Mouse (Mus musculus) C2C12 (cell line): Measurements from ENCODE around the gene Tab2. TPM values are rescaled to one million over a fixed set of nuclear protein-coding genes. Genes with fewer than 3 reads are reported as not detected.
"Not testable (repeated sequence)": the region's sequence is repeated elsewhere in the genome, so short reads cannot be mapped to it uniquely, and the experiment has no call there.

Experiments
- H3K27me3 ChIP-seq: one replicate; pipeline ENCODE4 v1.6.1; 2011; ENCODE audit not compliant: control insufficient read depth, insufficient read depth, insufficient read length
- H3K36me3 ChIP-seq: one replicate; pipeline ENCODE4 v1.6.1; 2011; ENCODE audit not compliant: control insufficient read depth, insufficient read depth
- H3K4me3 ChIP-seq: one replicate; pipeline ENCODE4 v1.5.1; 2011; ENCODE audit warnings: mild to moderate bottlenecking, control low read depth; ENCODE audit not compliant: poor library complexity, insufficient read depth, severe bottlenecking
- H3K79me2 ChIP-seq: one replicate; pipeline ENCODE4 v1.6.1; 2011; ENCODE audit not compliant: control insufficient read depth, insufficient read depth
- H3K79me3 ChIP-seq: one replicate; pipeline ENCODE4 v1.6.1; 2011; ENCODE audit warnings: low read depth, control low read depth
- H3ac ChIP-seq: one replicate; pipeline ENCODE3; 2011; ENCODE audit warnings: low read depth; ENCODE audit not compliant: control insufficient read depth, insufficient read length
- CEBPB ChIP-seq: IDR thresholded peaks from one replicate; pipeline ENCODE4 v1.6.1; 2011; ENCODE audit warnings: low read depth, mild to moderate bottlenecking, control low read depth, moderate library complexity
- CTCF ChIP-seq: IDR thresholded peaks from one replicate; pipeline ENCODE4 v1.5.1; 2011; ENCODE audit not compliant: control insufficient read depth, insufficient read depth, insufficient read length
- FOSL1 ChIP-seq: IDR thresholded peaks from one replicate; pipeline ENCODE4 v1.8.0; 2011; ENCODE audit warnings: mild to moderate bottlenecking, low read length; ENCODE audit not compliant: poor library complexity, insufficient read depth, severe bottlenecking
- MAX ChIP-seq: IDR thresholded peaks from one replicate; pipeline ENCODE4 v1.6.1; 2011; ENCODE audit warnings: mild to moderate bottlenecking, control low read depth
- MYOD1 ChIP-seq: IDR thresholded peaks from one replicate; pipeline ENCODE4 v1.6.1; 2011; ENCODE audit warnings: low read depth; ENCODE audit not compliant: control insufficient read depth, insufficient read length
- MYOG ChIP-seq: IDR thresholded peaks from one replicate; pipeline ENCODE4 v1.6.1; 2011; ENCODE audit not compliant: control insufficient read depth, insufficient read length; ENCODE audit errors: extremely low read depth
- USF1 ChIP-seq: IDR thresholded peaks from one replicate; pipeline ENCODE4 v1.6.1; 2011; ENCODE audit warnings: low read depth, mild to moderate bottlenecking, control low read depth, moderate library complexity
- polyA plus RNA-seq: library from polyadenylated mRNA; unstranded; fragments of >200 nt; fragmentation: generic; extraction: Trizol; gene quantifications from one replicate; pipeline ENCODE4 v1.2.1, GENCODE M21; 2012; ENCODE audit warnings: missing spikeins

The Tab2 gene
- polyA plus RNA-seq, 1 experiment, result 19.1 TPM

DNA sequence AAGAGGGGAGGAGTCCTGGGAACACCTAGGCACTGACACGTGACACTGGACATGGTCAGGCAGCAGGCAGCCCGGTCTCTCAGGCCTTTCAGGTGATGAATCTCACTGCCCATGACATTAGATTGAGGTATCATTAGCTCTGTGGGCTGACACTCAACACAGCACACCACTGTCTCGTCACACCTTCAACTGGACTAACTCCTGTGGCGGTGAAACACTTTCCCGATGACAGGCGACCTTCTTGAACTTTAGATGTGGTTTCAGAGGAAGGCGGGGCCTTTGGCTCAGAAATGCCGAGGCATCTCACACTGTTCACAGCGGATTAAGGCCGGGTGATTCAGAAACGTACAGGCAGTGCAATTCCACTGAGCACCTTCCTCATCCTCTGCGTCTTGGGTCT lies 48.9 kb downstream of the Tab2 start:
- no peak for TF ChIP-seq MYOD1
- TF ChIP-seq MYOG, result no peak
- TF ChIP-seq CTCF, result no peak
- Histone ChIP-seq H3K79me2 (peaks cover 15% of the 10 kb centered on the region), H3K27me3 (no peaks in the 10 kb centered on the region), H3ac (no peak overlapping the region), H3K36me3 (peaks cover 69% of the 10 kb centered on the region), H3K79me3 (peaks cover 2% of the 10 kb centered on the region), H3K4me3 (no peak overlapping the region)

DNA sequence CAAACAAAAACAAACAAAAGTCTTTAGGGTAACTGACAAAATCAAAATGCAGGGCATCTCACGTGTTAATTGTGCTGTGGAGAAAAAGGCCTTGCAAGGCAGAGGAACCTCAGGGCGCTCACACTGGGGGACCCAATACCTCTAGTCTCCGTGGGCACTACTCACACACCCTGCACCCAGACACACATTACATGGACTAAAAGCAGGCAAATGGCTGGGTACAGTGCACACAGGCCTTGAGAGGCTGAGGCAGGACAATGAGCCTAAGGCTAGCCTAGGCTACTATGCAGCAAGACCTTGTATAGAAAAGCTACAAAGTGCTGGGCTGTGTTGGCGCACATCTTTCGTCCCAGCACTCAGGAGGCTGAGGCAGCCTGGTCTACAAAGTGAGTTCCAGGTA lies 51.9 kb downstream of the Tab2 start:
- Histone ChIP-seq H3K36me3 (peaks cover 43% of the 10 kb centered on the region), H3K79me3 (no peaks in the 10 kb centered on the region), H3K4me3 (no peak overlapping the region), H3ac (no peak overlapping the region), H3K79me2 (no peaks in the 10 kb centered on the region), H3K27me3 (no peaks in the 10 kb centered on the region)
- TF ChIP-seq CEBPB (no peak), MYOD1 (no peak), USF1 (no peak), MYOG (no peak), FOSL1 (no peak), CTCF (no peak)

GRCm38 (mm10) chr10:7900719-7901627 lies 55.1 kb downstream of the Tab2 start:
- no peaks in the 10 kb centered on the region for H3K27me3 ChIP-seq
- H3K79me2 ChIP-seq, result no peaks in the 10 kb centered on the region
- H3K4me3 ChIP-seq, result no peak overlapping the region
- no peaks in the 10 kb centered on the region for H3K79me3 ChIP-seq
- no peak overlapping the region for H3ac ChIP-seq
- H3K36me3 ChIP-seq, result peaks cover 17% of the 10 kb centered on the region
- TF ChIP-seq FOSL1, result no peak
- no peak for TF ChIP-seq MAX
- no peak for TF ChIP-seq CTCF
- no peak for TF ChIP-seq USF1
- TF ChIP-seq CEBPB, result no peak
- no peak for TF ChIP-seq MYOD1
- no peak for TF ChIP-seq MYOG

GRCm38 (mm10) chr10:7888256-7888868 lies 67.7 kb downstream of the Tab2 start:
- Histone ChIP-seq H3K79me2 (no peaks in the 10 kb centered on the region), H3K79me3 (no peaks in the 10 kb centered on the region), H3K4me3 (no peak overlapping the region), H3K27me3 (no peaks in the 10 kb centered on the region), H3K36me3 (no peaks in the 10 kb centered on the region), H3ac (no peak overlapping the region)
- TF ChIP-seq USF1, result no peak
- TF ChIP-seq FOSL1, result no peak
- no peak for TF ChIP-seq MYOG
- no peak for TF ChIP-seq CTCF
- TF ChIP-seq MYOD1, result no peak
- no peak for TF ChIP-seq MAX
- no peak for TF ChIP-seq CEBPB

- Histone ChIP-seq H3K79me2 (no peaks in the 10 kb centered on the region), H3K79me3 (no peaks in the 10 kb centered on the region), H3K27me3 (no peaks in the 10 kb centered on the region), H3ac (no peak overlapping the region), H3K36me3 (no peaks in the 10 kb centered on the region), H3K4me3 (no peak overlapping the region)
- TF ChIP-seq FOSL1 (no peak), MYOG (no peak), CTCF (peak; percentile 87), USF1 (no peak), MYOD1 (no peak)
Measured at GRCm38 (mm10) chr10:7883524-7883923, 72.5 kb downstream of the Tab2 start.

- TF ChIP-seq MAX, result no peak
- no peak for TF ChIP-seq CTCF
- TF ChIP-seq MYOG, result no peak
- TF ChIP-seq MYOD1, result no peak
- no peak for TF ChIP-seq USF1
- no peak for TF ChIP-seq FOSL1
- TF ChIP-seq CEBPB, result no peak
- Histone ChIP-seq H3K36me3 (no peaks in the 10 kb centered on the region), H3K27me3 (no peaks in the 10 kb centered on the region), H3K4me3 (no peak overlapping the region), H3K79me3 (no peaks in the 10 kb centered on the region), H3K79me2 (no peaks in the 10 kb centered on the region), H3ac (no peak overlapping the region)
Measured at GRCm38 (mm10) chr10:7881971-7882370, 74.1 kb downstream of the Tab2 start.

DNA sequence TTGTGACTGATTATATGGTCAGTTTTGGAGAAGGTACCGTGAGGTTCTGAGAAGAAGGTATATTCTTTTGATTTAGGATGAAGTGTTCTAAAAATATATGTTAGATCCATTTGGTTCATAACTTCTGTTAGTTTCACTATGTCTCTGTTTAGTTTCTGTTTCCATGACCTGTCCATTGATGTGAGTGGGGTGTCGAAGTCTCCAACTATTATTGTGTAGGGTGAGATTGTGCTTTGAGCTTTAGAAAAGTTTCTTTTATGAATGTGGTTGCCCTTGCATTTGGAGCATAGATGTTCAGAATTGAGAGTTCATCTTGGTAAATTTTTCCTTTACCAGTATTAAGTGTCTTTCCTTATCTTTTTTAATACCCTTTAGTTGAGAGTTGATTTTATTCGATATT lies 75.7 kb downstream of the Tab2 start:
- H3K79me3 ChIP-seq, H3ac ChIP-seq, H3K36me3 ChIP-seq, H3K79me2 ChIP-seq, H3K4me3 ChIP-seq, H3K27me3 ChIP-seq: not testable (repeated sequence)
